Mouse (Mus musculus): ENCODE measurements at regions not wholly inside any gene's neighbourhood (a gene's known extent, or its start where the extent isn't known, plus 50 kb on each side); places are given as distances from the start of the nearest gene placed in this dataset.
A peak's percentile ranks its signal among the peaks of the same experiment; 100 is the strongest.

- ATAC-seq (replicated peaks in 1 of 2; ENCODE audit: insufficient read depth in 1 of 2, low FRiP score in 2 of 2, low TSS enrichment in 1 of 2, low read depth in 1 of 2, poor library complexity in 2 of 2, severe bottlenecking in 2 of 2) = peak; percentile 62 to 76; a peak in 3 of 4 replicates
Measured at GRCm38 (mm10) chr4:28646154-28646553, 166.8 kb upstream of the Epha7 start.

GRCm38 (mm10) chr4:28659478-28659877 lies 153.5 kb upstream of the Epha7 start:
- ATAC-seq (replicated peaks in 1 of 2; ENCODE audit: insufficient read depth in 1 of 2, low FRiP score in 2 of 2, low TSS enrichment in 1 of 2, low read depth in 1 of 2, poor library complexity in 2 of 2, severe bottlenecking in 2 of 2) = no peak

DNA sequence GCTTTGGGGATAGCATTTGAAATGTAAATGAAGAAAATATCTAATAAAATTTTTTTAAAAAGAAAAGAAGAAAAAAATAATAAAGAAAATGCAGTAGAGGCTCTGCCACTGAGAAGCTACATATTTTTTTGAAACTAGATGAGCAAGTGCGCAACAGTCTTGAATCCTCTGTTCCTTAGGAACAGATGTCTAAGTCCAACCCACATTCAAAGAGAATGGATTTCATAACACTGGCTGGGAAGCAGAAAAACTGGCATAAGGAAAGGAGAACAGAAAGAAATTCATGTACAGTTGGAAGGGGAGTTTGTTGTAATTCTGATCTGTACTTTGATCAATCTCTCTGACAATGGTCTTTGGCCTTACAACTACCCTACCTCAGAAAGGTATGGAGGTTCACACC lies 114.8 kb upstream of the Epha7 start:
- no peak for ATAC-seq (replicated peaks in 1 of 2; ENCODE audit: insufficient read depth in 1 of 2, low FRiP score in 2 of 2, low TSS enrichment in 1 of 2, low read depth in 1 of 2, poor library complexity in 2 of 2, severe bottlenecking in 2 of 2)

DNA sequence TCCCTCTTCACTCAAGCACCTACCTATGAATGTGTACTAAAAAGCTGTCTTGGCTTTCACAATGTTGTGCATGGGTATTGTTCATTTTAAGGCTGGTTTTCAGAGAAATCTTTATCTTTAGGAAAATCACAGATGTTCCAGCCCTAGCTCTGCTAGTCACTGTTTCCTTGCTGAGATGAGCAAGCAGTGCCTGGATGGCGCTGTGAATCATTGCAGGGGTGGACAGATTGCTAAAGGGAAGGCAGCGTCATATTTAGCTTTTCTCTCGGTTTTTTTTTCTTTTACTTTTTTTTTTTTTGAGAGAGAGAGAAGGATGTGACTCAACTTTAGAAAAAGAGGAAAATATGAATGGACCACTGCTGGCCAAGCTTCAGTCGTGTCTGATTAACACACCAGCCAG lies 112.5 kb upstream of the Epha7 start:
- no peak for ATAC-seq (replicated peaks in 1 of 2; ENCODE audit: insufficient read depth in 1 of 2, low FRiP score in 2 of 2, low TSS enrichment in 1 of 2, low read depth in 1 of 2, poor library complexity in 2 of 2, severe bottlenecking in 2 of 2)

GRCm38 (mm10) chr4:28703356-28703755 lies 109.6 kb upstream of the Epha7 start:
- no peak for ATAC-seq (replicated peaks in 1 of 2; ENCODE audit: insufficient read depth in 1 of 2, low FRiP score in 2 of 2, low TSS enrichment in 1 of 2, low read depth in 1 of 2, poor library complexity in 2 of 2, severe bottlenecking in 2 of 2)

Measured in hematopoietic stem cell, adult 5-6 weeks (primary cell).